Mouse (Mus musculus): ENCODE results near the gene Fam98c.
"Not testable (repeated sequence)": the region's sequence is repeated elsewhere in the genome, so short reads cannot be mapped to it uniquely, and the experiment has no call there.

The Fam98c gene

GRCm38 (mm10) chr7:29158264-29158663, 2.2 kb upstream of the Fam98c start:
- DNase-seq (ENCODE audit: low spot score): no peak

- DNase-seq (ENCODE audit: low spot score): peak; percentile 59
These were observed 717 bp downstream of the Fam98c start for GRCm38 (mm10) chr7:29155196-29155837.

GRCm38 (mm10) chr7:29154018-29154720, 1.9 kb downstream of the Fam98c start:
- no peak for DNase-seq (ENCODE audit: low spot score)

DNA sequence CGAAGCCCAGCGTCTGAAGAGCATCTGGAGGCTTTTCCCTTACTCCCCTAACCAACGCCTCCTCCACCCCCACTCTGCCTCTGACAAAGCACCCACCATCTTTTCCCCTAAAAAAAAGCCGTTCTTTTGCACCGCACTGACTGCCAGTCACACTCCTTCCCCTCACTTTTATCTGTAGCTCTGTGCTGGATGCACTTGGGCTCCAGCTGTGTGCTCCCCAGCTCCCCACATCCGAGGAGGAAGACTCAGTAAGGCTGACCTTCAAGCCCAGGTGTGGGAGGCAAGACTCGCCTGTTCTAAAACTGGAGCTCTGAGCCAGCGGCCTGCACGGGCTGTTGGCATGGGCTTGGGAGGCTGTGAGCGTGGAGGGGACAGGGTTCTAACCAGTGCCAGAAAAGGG, 4.5 kb downstream of the Fam98c start:
- no peak for DNase-seq (ENCODE audit: low spot score)

- no peak for DNase-seq (ENCODE audit: low spot score)
These were observed 7.3 kb downstream of the Fam98c start for GRCm38 (mm10) chr7:29148771-29149170.

DNA sequence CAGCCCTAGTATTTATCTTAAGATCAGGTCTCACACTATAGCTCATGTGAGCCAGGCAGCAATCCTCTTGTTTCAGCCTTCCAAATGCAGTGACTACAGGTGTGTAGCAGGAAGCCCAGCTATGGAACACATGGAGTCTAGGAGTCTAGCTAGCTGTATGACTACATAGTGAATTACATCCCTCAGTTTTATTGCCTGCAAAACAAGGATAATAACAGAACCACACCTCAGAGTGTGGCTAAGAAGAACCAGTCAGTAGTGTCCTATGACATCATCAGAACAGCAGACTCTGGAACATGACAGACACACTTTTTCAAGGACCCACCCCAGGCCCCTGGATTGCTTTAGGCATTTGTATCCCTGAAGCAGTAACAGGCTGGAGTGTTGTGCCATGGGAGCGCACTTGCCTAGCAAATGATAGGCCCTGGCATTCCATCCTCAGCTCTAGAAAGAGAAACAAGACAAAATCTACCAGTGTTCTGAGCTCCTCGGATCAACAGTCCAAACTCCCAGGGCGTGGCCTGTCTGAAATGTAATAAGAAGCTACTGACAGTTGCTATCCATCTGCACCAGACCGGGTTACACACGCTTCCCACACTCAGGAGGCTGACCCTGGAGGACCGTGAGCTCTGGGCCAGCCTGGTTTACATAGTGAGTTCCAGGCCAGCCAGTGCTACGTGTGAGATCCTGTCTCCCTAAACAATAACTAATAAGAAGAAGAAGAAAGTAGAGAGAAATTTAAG, 9.2 kb downstream of the Fam98c start:
- no peak for DNase-seq (ENCODE audit: low spot score)

DNA sequence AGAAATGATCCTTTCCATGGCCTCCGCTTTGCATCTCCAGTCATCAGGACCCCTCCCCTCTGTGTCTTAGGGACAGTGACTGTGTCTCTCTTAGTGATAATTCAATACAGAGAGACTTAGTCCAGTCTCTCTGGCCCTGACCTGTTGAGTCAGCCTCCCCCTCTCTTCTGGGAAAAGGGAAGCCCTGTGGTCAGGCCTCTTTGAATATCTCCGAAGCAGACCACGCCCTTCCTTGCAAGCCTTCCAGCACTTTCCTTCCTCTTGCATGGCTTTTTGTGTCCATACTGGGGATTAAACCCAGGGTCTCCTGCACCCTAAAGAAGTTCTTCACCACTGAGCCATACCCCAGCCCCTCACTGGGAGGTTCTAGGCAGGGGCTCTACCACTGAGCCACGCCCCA, 12.0 kb downstream of the Fam98c start:
- no peak for DNase-seq (ENCODE audit: low spot score)

DNA sequence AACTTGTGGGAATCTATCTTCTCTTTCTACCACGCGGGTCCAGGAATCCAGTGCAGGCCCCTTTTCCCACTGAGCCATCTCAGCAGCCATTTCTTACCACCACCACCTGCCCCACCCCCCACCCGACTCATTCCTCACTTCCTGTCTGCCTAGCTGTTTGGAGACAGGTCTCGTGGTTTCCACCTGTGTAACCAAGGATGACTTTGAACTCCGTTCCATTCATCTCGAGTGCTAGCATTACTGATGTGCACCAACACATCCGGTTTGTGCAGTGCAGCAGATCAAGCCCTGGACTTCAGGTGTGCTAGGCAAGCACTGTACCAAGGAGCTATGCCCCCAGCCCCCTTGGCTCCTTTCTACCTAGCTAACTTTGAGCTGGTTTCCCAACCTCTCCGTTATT, 14.6 kb downstream of the Fam98c start:
- no peak for DNase-seq (ENCODE audit: low spot score)

- not testable (repeated sequence) for DNase-seq (ENCODE audit: low spot score)
These were observed 16.8 kb downstream of the Fam98c start for GRCm38 (mm10) chr7:29139237-29139636.

GRCm38 (mm10) chr7:29137429-29137828, 18.6 kb downstream of the Fam98c start:
- DNase-seq (ENCODE audit: low spot score): no peak

- no peak for DNase-seq (ENCODE audit: low spot score)
These were observed 21.2 kb downstream of the Fam98c start, which contains the start of gene Rasgrp4 for GRCm38 (mm10) chr7:29134693-29135386. Rasgrp4 (plus strand) TSS chr7:29134851.

DNA sequence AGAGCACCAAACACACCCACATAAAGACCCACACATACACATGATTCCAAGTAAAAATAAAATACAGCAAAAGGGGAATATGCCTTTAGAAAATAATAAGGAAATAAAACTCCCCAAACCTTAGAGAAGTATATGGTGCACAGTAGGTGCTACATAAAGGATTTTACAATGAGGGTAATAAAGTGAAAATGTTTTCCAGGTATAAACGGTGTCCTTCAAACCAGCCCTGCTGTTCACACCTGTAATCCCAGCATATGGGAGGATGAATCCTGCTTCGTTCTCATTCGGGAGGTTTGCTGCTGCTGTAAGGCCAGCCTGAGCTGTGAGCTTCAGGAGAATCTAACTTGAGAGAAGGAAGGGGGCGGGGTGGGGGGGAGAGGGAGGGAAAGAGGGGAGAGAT, 21.8 kb downstream of the Fam98c start:
- no peak for DNase-seq (ENCODE audit: low spot score)

- peak; percentile 15 for DNase-seq (ENCODE audit: low spot score)
These were observed 27.3 kb downstream of the Fam98c start for GRCm38 (mm10) chr7:29128725-29129124.

- peak; percentile 29 for DNase-seq (ENCODE audit: low spot score)
These were observed 29.7 kb downstream of the Fam98c start for GRCm38 (mm10) chr7:29126173-29126915.

DNA sequence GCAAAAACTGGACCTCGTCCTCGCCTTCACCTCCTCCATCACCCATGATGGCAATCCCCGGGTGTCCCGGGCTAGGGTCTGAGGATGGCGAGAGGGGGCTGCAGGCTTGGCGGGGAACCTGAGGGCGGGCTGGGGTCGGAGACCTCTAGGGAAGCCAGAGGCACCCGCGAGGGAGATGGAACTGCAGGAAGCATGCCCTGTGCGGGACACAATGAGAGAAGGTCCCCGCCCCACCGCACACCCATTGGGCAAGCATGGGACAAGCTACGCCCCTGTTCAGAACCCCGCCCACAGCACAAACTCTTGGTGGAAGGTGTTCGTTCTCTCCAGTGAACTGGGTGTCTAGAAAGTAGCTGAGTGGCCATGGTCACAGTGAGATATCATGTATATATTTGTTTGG, 31.1 kb downstream of the Fam98c start, which contains the start of gene Ryr1:
Gene Ryr1, minus strand, starts transcription at position 210 of the 400 bp plus-strand sequence.
- no peak for DNase-seq (ENCODE audit: low spot score)

DNA sequence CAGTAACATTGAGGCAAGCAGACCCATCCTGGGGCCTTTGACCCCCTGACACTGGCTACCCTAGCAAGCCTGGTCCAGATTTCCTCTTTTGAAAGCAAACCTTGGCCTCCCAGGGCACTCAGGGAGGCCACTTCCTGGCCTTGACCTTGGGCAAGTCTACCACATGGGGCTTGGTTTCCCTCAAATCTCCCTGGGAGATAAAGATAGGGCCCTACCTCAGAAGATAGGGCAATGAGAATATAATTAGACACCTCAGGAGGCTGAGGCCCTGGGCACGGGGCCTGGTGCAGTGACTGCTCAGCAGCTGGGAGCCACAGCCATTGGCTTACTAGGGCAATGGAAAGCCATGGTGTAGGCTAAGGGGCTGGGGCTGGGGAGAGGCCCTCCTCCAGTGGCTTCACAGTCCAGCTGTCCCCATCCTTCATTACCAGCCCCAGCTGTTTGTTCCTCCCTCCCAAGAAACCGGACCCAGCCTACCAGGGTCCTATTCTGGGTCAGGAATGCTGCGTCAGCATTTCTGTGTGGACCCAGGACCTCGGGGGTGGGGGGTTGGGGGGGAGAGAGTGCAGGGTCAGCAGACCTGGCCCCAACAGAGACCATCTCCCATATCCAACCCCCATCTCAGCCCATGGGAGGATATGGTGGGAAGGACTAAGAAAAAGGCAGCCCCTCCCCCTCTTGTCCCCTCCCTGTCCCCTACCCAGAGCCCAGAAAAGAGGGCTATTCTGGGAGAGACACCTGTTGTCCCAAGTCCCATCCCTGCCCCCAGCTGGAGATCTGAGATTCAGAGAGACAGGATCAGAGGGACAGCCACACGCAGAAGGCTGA, 32.3 kb downstream of the Fam98c start:
- DNase-seq (ENCODE audit: low spot score): no peak

- no peak for DNase-seq (ENCODE audit: low spot score)
These were observed 33.2 kb downstream of the Fam98c start for GRCm38 (mm10) chr7:29122821-29123220.

GRCm38 (mm10) chr7:29119526-29119925, 36.5 kb downstream of the Fam98c start:
- DNase-seq (ENCODE audit: low spot score): no peak

DNA sequence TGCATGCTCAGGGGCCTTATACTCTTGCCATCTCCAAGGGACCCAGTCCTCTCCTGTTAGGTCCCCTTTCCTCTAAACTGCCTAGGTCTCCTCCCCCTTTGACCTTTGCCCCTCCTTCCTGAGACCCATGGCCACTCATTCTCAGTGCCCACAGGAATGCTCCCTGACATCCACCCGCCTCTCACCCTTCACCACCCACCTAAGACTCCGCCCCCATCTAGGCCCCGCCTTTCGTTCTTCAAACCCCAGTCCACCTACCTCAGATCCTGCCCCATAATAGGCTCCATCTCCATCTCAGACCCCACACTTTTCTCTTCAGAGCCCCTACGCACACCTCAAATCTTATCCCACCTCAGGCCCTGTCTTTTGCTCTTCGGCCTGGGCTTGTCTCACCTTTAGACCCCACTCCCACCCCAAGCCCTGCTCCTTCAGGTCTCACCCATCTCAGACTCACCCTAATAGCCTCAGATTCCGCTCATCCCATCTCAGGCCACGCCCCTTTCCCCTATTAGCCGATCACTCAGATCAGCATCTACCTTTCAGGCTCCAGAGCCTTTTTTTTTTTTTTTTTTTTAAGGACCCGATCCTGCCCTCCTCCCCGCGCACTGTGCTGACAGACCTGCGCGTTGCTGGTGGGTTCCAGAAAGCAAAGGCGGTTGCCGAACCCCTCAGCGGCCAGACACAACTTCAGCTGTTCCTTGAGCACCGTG, 37.7 kb downstream of the Fam98c start:
- no peak for DNase-seq (ENCODE audit: low spot score)

All from adipocyte (in vitro differentiated cells).